Mouse (Mus musculus): ENCODE data around the gene Sult5a1.
"Not testable (repeated sequence)": the region's sequence is repeated elsewhere in the genome, so short reads cannot be mapped to it uniquely, and the experiment has no call there.

The Sult5a1 gene

GRCm38 (mm10) chr8:123135806-123136205 is 22.3 kb downstream of the Sult5a1 start:
- no peak for DNase-seq (ENCODE audit: extremely low read depth, low read depth)

DNA sequence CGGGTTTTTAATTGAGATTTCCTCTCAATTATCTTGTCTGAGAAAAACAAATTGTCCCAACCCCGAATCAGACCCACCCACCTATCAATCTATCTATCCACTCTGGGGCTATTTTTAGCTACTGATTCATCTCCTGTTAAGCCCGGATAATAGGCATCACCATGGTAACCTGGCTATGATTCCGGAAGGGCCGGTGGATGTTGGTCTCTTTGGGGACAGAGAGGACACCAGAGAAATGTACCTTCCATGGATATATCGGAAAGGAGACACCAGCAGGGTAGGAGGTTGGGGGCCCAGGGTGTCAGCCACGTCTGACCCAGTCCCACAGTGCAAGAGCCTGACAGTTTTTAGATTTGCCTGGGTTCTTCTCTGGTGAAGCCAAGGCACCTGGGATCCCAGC is 22.7 kb downstream of the Sult5a1 start:
- DNase-seq (ENCODE audit: extremely low read depth, low read depth): no peak

- no peak for DNase-seq (ENCODE audit: extremely low read depth, low read depth)
Observed at GRCm38 (mm10) chr8:123134149-123134713, 23.9 kb downstream of the Sult5a1 start.

- no peak for DNase-seq (ENCODE audit: extremely low read depth, low read depth)
Observed at GRCm38 (mm10) chr8:123132953-123133352, 25.2 kb downstream of the Sult5a1 start.

DNA sequence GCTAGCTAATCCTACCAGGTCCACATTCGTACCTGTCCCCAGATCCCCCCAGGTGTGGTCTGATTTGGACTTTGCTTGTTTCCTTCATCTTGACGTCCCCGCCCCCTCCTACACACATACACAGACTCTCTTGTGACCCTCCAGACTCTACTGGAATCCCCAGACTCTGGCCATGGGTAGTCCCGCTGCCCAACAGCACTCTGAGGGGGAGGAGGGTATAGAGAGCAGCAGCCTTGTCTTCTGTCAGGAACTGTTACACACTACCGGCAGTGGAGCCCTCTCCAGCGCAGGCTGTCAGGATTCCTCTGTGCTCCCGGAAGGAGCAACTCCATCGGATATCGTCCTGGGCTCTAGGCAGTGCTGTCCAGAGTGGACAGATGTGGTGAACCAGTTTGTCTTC is 27.1 kb downstream of the Sult5a1 start:
- DNase-seq (ENCODE audit: extremely low read depth, low read depth): no peak

DNA sequence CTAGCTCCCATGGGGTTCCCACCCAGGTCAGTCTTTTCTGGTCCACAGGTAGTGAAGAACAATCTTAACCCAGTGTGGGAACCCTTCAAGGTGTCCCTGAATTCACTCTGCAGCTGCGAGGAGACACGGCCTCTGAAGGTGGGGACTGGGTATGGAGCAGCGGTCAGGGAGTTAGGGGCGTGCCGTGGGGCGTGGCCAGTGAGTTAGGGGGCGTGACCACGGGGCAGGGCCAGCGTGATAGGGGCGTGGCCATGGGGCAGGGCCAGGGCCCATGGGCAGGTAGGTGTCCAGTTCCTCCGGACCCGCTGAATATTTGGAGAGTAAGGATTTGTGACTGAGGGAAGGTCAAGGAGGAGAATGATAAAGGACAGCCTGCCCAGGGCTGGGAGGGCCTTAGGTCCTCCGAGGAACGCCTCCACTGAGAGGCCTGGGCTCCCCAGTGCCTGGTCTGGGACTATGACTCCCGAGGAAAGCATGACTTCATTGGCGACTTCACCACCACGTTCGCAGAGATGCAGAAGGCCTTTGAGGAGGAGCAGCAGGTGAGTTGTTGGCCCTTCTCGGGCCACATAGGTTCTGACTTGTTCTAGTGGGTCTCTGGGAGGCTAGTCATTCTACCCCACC is 31.8 kb downstream of the Sult5a1 start:
- DNase-seq (ENCODE audit: extremely low read depth, low read depth): no peak

DNA sequence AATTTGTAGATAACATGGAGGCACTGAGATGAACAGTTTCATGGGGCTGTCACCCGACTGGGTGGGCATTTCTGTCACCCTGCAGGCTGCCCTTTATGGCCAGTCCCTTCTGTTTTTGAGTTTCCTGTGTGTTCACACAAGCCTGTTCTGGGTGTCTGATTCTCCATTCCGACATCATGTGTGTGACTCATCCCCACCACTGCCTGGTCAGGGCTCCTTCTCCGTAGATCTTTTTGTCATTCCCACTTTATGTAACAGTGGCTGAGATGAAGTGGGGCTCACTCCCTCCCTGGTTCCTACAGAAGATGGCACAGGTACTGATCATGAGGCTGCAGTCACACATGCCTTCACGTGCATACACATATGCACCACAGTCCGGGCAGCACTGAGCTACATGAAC is 35.4 kb downstream of the Sult5a1 start:
- no peak for DNase-seq (ENCODE audit: extremely low read depth, low read depth)

DNA sequence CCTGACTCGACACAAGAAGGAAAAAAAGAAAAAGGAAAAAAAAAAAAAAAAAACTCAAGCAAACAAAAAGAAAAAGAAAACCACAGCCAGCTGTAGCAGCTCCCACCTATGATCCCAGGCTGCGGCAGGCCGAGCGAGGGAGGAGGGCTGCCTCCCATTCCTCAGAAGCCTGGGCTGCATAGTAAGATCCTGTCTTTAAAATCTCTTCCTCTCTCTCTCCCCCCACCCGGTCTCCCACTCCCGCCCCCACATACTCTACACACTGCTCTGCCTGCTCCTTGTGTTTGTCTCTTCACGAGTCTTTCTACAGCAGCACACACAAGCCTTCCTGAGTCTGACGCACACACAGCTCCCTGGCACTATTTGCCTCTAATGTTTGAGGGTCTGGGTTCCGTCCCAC is 36.1 kb downstream of the Sult5a1 start:
- DNase-seq (ENCODE audit: extremely low read depth, low read depth): no peak

- no peak for DNase-seq (ENCODE audit: extremely low read depth, low read depth)
Observed at GRCm38 (mm10) chr8:123117744-123118143, 40.4 kb downstream of the Sult5a1 start.

DNA sequence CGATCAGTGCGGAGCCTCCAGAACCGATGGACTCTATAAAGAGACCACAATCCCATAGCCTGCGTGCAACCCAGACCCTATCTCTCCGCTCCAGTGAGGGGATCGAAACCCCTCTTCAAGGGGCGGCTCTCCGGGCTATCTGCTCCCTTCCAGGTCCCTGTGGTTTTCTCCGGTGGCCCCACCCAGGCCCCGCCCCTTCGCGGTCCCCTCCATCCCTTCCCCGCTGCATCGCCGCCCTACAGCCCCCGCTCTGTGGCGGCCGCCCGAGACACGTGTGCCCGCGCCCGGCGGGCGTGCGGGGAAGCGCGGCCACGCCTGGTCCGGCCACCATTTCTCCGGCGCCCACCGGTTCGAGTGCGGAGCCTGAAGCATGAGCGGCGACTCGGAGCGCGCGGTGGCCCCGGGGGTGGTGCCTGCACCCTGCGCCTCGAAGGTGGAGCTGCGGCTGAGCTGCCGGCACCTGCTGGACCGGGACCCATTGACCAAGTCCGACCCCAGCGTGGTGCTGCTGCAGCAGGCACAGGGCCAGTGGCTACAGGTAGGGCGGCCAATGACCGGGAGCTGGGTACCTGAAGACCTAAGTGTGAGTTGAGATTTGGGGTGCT is 40.9 kb downstream of the Sult5a1 start, which contains the start of gene Cpne7:
Gene Cpne7, plus strand, starts transcription at position 248 of the 605 bp plus-strand sequence.
- DNase-seq (ENCODE audit: extremely low read depth, low read depth): no peak

GRCm38 (mm10) chr8:123114644-123115043 is 43.5 kb downstream of the Sult5a1 start:
- no peak for DNase-seq (ENCODE audit: extremely low read depth, low read depth)

DNA sequence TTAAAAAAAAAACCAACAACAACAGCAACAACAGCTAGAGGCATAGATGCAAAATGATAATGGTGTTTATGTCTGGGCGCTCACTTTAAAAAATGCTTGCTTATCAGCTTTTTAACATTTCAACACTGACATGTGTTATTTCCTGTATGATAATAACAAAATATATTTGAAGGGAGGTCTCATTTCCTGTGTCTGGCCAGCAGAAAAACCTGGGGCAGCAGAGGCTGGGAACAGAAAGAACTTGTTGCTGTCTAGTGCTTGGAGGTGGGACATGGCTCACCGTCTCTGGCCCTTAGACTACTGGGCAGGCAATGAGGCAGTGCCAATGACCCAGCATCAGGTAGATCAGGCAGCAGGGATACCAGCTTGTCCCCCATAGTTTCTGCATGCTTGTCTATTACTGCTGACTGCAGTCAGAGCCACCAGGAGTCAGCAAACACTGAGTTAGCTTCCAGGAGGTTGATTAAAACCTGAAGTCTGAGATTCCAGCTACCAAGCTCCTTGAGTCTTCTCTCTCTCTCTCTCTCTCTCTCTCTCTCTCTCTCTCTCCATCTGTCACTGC is 44.1 kb downstream of the Sult5a1 start:
- no peak for DNase-seq (ENCODE audit: extremely low read depth, low read depth)

DNA sequence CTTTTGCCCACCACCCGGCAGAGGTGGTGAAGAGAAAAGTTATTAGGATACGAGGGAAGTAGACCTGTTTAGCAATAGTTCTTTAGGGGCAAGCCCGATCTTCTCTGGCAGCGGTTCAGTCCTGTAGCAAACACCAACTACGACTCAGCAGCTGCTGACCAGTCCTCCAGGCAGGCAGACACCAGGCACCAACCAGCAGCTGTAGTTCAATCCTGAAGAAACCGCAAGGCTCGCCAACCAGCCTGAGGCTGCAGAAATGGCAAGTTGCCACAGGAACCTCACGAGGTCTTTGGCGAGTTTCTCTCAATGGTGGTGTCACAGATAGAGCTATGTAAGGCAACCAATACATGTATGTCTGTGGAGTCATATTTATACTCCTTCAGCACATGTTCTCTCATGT is 45.2 kb downstream of the Sult5a1 start:
- no peak for DNase-seq (ENCODE audit: extremely low read depth, low read depth)

DNA sequence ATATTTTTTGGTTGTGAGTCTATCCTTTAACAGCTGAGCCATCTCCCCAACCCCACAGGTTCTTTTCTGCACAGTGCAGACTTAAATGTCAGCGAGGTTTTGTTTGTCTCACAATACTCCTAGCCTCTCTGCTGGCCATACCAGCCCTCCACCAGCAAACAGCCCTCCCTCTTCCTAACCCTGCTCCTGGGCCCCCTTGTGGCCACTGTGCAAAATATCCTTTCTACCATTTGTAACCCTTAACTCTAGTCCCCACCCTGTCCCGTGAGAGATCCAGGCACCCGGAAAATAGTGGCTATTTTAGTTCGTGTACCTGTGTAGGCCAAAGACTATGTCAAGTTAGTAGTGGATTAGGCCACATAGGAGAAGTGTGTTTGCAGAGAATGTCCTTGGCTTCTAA is 47.5 kb downstream of the Sult5a1 start:
- no peak for DNase-seq (ENCODE audit: extremely low read depth, low read depth)

DNA sequence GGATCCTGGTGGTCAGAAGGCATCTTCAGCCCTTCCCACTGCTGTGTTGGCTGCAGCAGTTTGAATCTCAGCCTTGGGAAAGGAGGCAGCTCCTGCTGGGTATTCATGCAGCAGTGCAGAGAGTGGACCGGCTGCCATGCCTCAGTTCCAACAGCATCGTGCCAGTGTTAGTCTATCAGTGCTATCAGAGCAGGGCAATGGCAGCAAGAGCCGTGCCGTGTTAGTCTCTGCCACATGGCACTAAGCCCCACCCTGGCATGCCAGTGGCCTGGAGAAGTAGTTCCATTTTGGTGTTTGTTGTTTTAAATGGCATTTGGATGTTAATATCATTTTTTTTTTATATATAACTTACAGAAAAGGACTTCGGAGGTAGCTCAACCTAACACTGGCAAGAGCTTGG is 49.2 kb downstream of the Sult5a1 start:
- no peak for DNase-seq (ENCODE audit: extremely low read depth, low read depth)

- no peak for DNase-seq (ENCODE audit: extremely low read depth, low read depth)
Observed at GRCm38 (mm10) chr8:123108010-123108409, 50.1 kb downstream of the Sult5a1 start.

DNA sequence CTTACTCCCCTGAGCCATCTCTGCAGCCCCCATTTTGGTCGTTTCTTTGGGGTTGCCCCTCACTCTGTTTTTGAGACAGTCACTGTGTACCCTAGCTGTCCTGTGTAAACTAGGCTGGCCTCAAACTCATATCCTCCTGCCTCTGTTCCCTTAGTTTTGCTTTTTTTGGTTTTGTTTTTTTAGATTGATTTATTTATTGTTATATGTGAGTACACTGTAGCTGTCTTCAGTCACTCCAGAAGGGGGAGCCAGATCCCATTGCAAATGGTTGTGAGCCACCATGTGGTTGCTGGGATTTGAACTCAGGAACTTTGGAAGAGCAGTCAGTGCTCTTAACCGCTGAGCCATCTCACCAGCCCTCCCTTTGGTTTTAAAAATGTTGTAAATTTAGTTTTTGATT is 51.6 kb downstream of the Sult5a1 start:
- DNase-seq (ENCODE audit: extremely low read depth, low read depth): no peak

DNA sequence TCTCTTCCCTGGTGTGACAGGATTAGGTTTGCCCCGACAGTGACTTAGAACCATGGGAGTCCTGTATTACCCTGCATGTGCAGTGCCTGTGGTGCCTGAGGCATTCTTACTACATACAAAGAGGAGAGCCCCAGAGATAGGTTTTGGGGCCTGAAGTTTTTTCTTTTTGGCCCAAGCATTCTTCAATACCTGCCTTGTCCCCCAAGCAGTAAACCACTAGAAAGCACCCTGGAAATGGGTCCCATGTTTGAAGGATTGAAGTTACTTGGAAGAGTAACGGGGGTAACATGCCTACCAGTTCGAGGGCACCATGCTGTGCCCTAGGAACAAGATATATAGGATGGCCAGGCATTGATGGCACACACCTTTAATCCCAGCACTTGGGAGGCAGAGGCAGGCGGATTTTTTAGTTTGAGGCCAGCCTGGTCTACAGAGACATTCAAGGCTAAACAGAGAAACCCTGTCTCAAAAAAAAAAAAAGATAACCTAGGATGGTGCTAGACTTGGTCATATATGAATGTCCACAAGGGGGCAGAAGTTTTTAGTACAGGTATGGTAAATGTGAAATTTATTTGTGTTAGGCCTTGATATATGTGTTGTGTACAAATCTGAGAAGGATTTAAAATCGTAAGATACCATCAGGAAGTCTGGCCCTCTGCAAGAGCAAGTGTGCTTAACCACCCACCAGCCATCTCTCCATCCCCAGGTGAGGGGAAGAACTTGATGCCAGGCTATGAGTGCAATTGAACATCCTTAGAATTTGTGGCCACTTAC is 52.4 kb downstream of the Sult5a1 start:
- peak; percentile 72 for DNase-seq (ENCODE audit: extremely low read depth, low read depth)

DNA sequence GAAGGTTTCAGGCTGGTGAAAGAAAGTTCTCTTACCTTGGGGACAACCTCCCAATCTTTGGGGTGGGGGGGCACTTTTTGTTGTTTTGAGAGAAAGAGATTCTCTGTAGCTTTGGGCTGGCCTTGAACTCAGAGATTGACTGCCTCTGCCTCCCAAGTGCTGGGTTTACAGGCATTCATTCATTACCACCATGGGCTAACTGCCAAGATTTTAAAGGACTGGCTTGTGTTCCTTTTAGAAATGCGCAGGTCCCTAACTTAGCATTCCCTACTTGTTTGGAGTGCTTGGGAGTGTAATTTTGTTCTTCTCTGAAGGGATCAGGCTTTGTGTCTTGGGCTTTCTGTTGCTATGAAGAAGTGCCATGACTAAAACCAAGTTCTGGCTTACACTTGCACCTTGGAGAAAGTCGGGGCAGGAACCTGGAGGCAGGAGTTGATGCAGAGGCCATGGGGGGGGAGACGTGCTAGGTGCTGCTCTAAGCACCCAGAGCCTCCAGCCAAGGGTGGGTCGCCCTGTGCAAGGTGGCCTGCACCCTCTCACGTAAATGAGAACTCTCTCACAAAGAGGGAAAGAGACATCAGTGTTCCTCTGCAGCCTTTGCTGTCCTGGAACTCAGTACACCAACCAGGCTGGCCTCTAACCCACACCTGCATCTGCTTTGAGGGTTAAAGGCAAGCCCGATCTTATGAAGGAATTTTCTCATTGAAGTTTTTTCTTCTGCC is 53.9 kb downstream of the Sult5a1 start:
- DNase-seq (ENCODE audit: extremely low read depth, low read depth): no peak

DNA sequence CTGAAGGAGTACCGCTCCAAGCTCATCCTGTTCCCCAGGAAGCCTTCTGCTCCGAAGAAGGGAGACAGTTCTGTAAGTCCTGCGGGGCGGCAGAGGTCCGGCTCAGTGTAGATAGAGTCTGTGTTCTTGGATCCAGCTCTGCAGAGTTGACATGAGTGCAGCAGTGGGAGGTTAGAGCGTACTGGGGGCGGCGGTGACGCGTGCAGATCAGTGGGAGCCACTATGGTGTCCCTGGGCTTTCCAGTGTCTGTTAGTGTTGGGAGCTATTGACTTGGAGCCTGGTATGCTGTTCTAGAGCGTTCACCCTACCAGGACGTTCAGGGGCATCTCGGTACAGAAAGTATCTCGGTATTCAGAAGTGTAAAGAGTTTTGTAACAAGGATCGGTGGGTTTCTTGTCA is 54.8 kb downstream of the Sult5a1 start:
- DNase-seq (ENCODE audit: extremely low read depth, low read depth): no peak

GRCm38 (mm10) chr8:123102855-123103254 is 55.3 kb downstream of the Sult5a1 start:
- DNase-seq (ENCODE audit: extremely low read depth, low read depth): not testable (repeated sequence)

Data from MEL-GATA-1-ER (cell line).